Mouse (Mus musculus): ENCODE measurements at regions not wholly inside any gene's neighbourhood (a gene's known extent, or its start where the extent isn't known, plus 50 kb on each side); places are given as distances from the start of the nearest gene placed in this dataset.

DNA sequence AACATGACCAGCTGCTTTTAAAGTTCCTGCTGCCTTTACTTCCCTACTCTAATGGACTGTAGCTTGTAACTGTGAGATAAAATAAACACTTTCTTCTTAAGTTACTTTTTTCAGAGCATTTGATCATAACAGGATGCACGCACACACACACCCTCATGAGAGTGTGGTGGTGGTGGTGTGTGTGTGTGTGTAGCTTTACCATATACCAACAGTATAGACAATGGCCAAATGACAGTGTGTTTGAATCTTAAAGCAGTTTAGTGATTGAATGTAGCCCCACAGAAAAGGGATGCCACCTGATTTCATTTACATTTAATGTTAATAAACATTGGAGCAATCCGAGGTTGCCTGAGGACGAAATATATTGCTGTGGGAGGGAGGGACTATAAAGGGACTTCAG lies 108.4 kb upstream of the Cblb start:
- TF ChIP-seq POLR2A (IDR thresholded peaks at IDR 0.05; ENCODE audit: low read depth, low read length) (no peak), CTCF (IDR thresholded peaks at IDR 0.05; ENCODE audit: extremely low read depth, insufficient read length, insufficient replicate concordance, low read depth, low read length) (no peak)
